Mouse (Mus musculus): ENCODE results near the gene Pmf1. TPM values are rescaled to one million over a fixed set of nuclear protein-coding genes. Genes with fewer than 3 reads are reported as not detected.
A peak's percentile ranks its signal among the peaks of the same experiment; 100 is the strongest.

Gene Pmf1
- total RNA-seq (2014; rRNA removed) (20.6 and 25.4 TPM in 2 replicates), polyA plus RNA-seq (2015; fragmentation: Nextera tagmentation; extraction: Ambion mirVana) (25.2 and 25.6 TPM in 2 replicates)

- Histone ChIP-seq H3K9me3 (ENCODE audit: low read length) (no peaks in the 10 kb centered on the region), H3K4me2 (ENCODE audit: low read depth, low read length, poor library complexity, severe bottlenecking) (peak within 1 kb of the TSS; percentile 55), H3K27me3 (ENCODE audit: insufficient read depth, low read length) (no peaks in the 10 kb centered on the region), H3K9ac (replicated peaks; ENCODE audit: low read length, poor library complexity, severe bottlenecking) (peak within 1 kb of the TSS; percentile 75), H3K4me1 (ENCODE audit: insufficient read depth, low read length) (no peaks in the 10 kb centered on the region), H3K27ac (ENCODE audit: low read depth, low read length) (peak within 1 kb of the TSS; percentile 86), H3K4me3 (ENCODE audit: low read depth, low read length) (peak within 1 kb of the TSS; percentile 52), H3K36me3 (ENCODE audit: insufficient read depth, low read length) (peaks cover 15% of the 10 kb centered on the region)
- DNase-seq (ENCODE audit: low spot score) (peak; percentile 89), ATAC-seq (ENCODE audit: low FRiP score) (peak; percentile 91)
- WGBS, result under 1% methylated on average over 54 of the region's 54 CpGs
- TF ChIP-seq CTCF (IDR thresholded peaks at IDR 0.05), result peak; percentile 2; the same call in 1 of the 2 replicates
Measured at GRCm38 (mm10) chr3:88409741-88410644, at the start of gene Pmf1. Gene Pmf1, minus strand, starts transcription at chr3:88410331.

- H3K36me3 ChIP-seq (ENCODE audit: insufficient read depth, low read length), result peaks cover 6% of the 10 kb centered on the region
- H3K9me3 ChIP-seq (ENCODE audit: low read length), result no peaks in the 10 kb centered on the region
- DNase-seq (ENCODE audit: low spot score) (peak; percentile 67), ATAC-seq (ENCODE audit: low FRiP score) (peak; percentile 75)
- peak overlapping the region; percentile 52 for H3K4me3 ChIP-seq (ENCODE audit: low read depth, low read length)
- peak overlapping the region; percentile 78 for H3K4me2 ChIP-seq (ENCODE audit: low read depth, low read length, poor library complexity, severe bottlenecking)
- H3K9ac ChIP-seq (replicated peaks; ENCODE audit: low read length, poor library complexity, severe bottlenecking), result peak overlapping the region; percentile 42
- H3K4me1 ChIP-seq (ENCODE audit: insufficient read depth, low read length), result peaks cover 12% of the 10 kb centered on the region
- H3K27ac ChIP-seq (ENCODE audit: low read depth, low read length), result peak overlapping the region; percentile 79
- peak; percentile 61 for TF ChIP-seq CTCF (IDR thresholded peaks at IDR 0.05)
- no peaks in the 10 kb centered on the region for H3K27me3 ChIP-seq (ENCODE audit: insufficient read depth, low read length)
- 0% methylated on average over 14 of the region's 14 CpGs for WGBS
Measured at GRCm38 (mm10) chr3:88458778-88459219, 48.7 kb upstream of the Pmf1 start.

DNA sequence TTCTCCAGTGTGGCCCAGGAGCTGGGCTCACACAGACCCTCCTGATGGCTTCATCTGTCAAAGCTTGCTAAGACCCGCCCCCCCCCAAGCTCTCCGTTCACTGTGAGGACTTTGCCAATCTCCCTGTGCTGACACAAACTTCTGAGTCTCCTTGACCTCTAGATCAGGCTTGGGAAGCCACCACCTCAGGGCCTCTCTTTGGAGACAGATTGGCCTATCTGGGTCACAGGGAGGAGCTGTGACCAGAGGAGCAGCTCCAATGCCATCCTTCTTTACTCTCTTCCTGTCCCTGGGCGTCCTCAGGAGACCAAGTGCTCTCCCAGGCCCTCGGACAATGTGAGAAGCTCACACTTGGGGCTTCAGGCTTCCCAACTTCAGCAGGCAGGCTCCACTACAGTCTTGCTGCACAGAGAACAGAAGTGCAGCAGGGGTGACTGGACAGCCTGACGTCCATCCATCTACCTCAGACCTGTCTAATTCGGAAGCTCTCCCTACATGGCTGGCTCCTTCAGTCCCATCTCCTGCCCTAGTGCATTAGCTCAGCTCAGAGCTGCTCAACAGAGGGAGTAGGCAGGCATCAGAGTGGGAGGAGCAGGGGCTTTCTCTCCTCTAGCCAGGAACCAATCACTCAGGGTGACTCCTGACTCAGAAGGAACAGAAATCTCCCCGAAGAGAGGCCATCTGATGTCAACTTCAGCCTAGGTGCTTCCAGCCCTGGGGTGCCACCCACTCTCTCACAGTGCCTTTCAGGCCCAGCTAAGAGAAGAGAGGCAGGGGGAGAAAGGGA, 46.8 kb upstream of the Pmf1 start:
- Histone ChIP-seq H3K4me2 (ENCODE audit: low read depth, low read length, poor library complexity, severe bottlenecking) (peak overlapping the region; percentile 78), H3K36me3 (ENCODE audit: insufficient read depth, low read length) (peaks cover 23% of the 10 kb centered on the region), H3K9me3 (ENCODE audit: low read length) (no peaks in the 10 kb centered on the region), H3K4me3 (ENCODE audit: low read depth, low read length) (peak overlapping the region; percentile 52), H3K27ac (ENCODE audit: low read depth, low read length) (peak overlapping the region; percentile 48; the same call in 1 of the 2 replicates), H3K4me1 (ENCODE audit: insufficient read depth, low read length) (peaks cover 12% of the 10 kb centered on the region), H3K9ac (replicated peaks; ENCODE audit: low read length, poor library complexity, severe bottlenecking) (peak overlapping the region; percentile 42), H3K27me3 (ENCODE audit: insufficient read depth, low read length) (no peaks in the 10 kb centered on the region)
- DNase-seq (ENCODE audit: low spot score) (no peak), ATAC-seq (ENCODE audit: low FRiP score) (no peak)
- WGBS, result 70% methylated on average over 7 of the region's 7 CpGs
- no peak for TF ChIP-seq CTCF (IDR thresholded peaks at IDR 0.05)

GRCm38 (mm10) chr3:88456313-88456712, 46.2 kb upstream of the Pmf1 start:
- Histone ChIP-seq H3K36me3 (ENCODE audit: insufficient read depth, low read length) (peaks cover 29% of the 10 kb centered on the region), H3K9ac (replicated peaks; ENCODE audit: low read length, poor library complexity, severe bottlenecking) (0 out of 2 replicates have a peak overlapping the region, but pooled peaks have one; percentile 42), H3K4me2 (ENCODE audit: low read depth, low read length, poor library complexity, severe bottlenecking) (peak overlapping the region; percentile 78), H3K27ac (ENCODE audit: low read depth, low read length) (no peak overlapping the region), H3K9me3 (ENCODE audit: low read length) (no peaks in the 10 kb centered on the region), H3K4me1 (ENCODE audit: insufficient read depth, low read length) (peaks cover 12% of the 10 kb centered on the region), H3K4me3 (ENCODE audit: low read depth, low read length) (no peak overlapping the region), H3K27me3 (ENCODE audit: insufficient read depth, low read length) (no peaks in the 10 kb centered on the region)
- DNase-seq (ENCODE audit: low spot score), result no peak
- 93% methylated on average over 8 of the region's 8 CpGs for WGBS
- ATAC-seq (ENCODE audit: low FRiP score), result no peak
- TF ChIP-seq CTCF (IDR thresholded peaks at IDR 0.05), result no peak

DNA sequence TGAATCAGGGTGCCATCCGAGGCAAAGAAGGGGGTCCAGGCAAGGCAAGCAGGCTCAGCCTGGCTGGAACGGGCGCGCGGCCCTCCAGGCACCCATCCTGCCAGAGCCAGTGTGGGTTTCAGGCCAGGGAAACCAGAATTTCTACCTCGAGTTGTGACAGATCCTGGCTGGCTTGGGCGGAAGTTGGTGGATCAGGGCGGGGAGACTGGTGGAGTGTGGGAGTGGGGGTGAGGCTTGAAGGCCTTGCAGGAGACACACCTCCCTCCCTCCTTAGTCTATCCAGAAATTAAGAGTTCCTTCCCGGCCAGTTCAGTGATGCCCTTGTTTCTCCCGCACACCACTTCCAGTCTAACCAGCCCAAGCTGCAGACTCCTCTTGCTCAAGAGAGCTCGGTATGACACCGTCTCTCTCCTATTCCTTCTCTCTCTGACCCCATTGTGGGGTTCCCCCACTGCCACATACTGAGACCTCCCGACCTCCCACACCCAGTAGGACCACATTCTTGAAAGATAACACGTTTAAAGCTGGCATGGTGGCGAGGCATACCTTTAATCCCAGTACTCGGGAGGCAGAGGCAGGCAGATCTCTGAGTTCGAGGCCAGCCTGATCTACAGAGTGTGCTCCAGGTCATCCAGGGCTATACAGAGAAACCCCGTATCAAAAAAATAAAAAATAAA, 45.6 kb upstream of the Pmf1 start:
- Histone ChIP-seq H3K27ac (ENCODE audit: low read depth, low read length) (no peak overlapping the region), H3K4me3 (ENCODE audit: low read depth, low read length) (no peak overlapping the region), H3K4me1 (ENCODE audit: insufficient read depth, low read length) (peaks cover 12% of the 10 kb centered on the region), H3K9me3 (ENCODE audit: low read length) (no peaks in the 10 kb centered on the region), H3K27me3 (ENCODE audit: insufficient read depth, low read length) (no peaks in the 10 kb centered on the region), H3K36me3 (ENCODE audit: insufficient read depth, low read length) (peaks cover 33% of the 10 kb centered on the region), H3K4me2 (ENCODE audit: low read depth, low read length, poor library complexity, severe bottlenecking) (no peak overlapping the region), H3K9ac (replicated peaks; ENCODE audit: low read length, poor library complexity, severe bottlenecking) (0 out of 2 replicates have a peak overlapping the region, but pooled peaks have one; percentile 13)
- TF ChIP-seq CTCF (IDR thresholded peaks at IDR 0.05), result no peak
- no peak for ATAC-seq (ENCODE audit: low FRiP score)
- WGBS, result 84% methylated on average over 18 of the region's 18 CpGs
- DNase-seq (ENCODE audit: low spot score), result no peak
